Mouse (Mus musculus): ENCODE data around the gene Cmss1.

Gene Cmss1

GRCm38 (mm10) chr16:57470286-57470830 is 136.3 kb downstream of the Cmss1 start:
- DNase-seq: no peak

- DNase-seq: no peak
Observed at GRCm38 (mm10) chr16:57469869-57470268, 136.8 kb downstream of the Cmss1 start.

GRCm38 (mm10) chr16:57469301-57469700 is 137.4 kb downstream of the Cmss1 start:
- DNase-seq: no peak

- no peak for DNase-seq
Observed at GRCm38 (mm10) chr16:57465386-57465913, 141.2 kb downstream of the Cmss1 start.

GRCm38 (mm10) chr16:57456003-57456402 is 150.7 kb downstream of the Cmss1 start:
- DNase-seq: no peak

- no peak for DNase-seq
Observed at GRCm38 (mm10) chr16:57455573-57455972, 151.1 kb downstream of the Cmss1 start.

- DNase-seq: no peak
Observed at GRCm38 (mm10) chr16:57454106-57454763, 152.4 kb downstream of the Cmss1 start.

- DNase-seq: no peak
Observed at GRCm38 (mm10) chr16:57453009-57453408, 153.7 kb downstream of the Cmss1 start.

- no peak for DNase-seq
Observed at GRCm38 (mm10) chr16:57445096-57446094, 161.3 kb downstream of the Cmss1 start.

GRCm38 (mm10) chr16:57440706-57441437 is 165.8 kb downstream of the Cmss1 start:
- DNase-seq: no peak

- no peak for DNase-seq
Observed at GRCm38 (mm10) chr16:57439206-57439605, 167.5 kb downstream of the Cmss1 start.

- no peak for DNase-seq
Observed at GRCm38 (mm10) chr16:57438288-57438685, 168.4 kb downstream of the Cmss1 start.

- no peak for DNase-seq
Observed at GRCm38 (mm10) chr16:57437523-57438287, 169.0 kb downstream of the Cmss1 start.

GRCm38 (mm10) chr16:57434640-57435039 is 172.0 kb downstream of the Cmss1 start:
- DNase-seq: no peak

- DNase-seq: no peak
Observed at GRCm38 (mm10) chr16:57433671-57434070, 173.0 kb downstream of the Cmss1 start.

GRCm38 (mm10) chr16:57433173-57433572 is 173.5 kb downstream of the Cmss1 start:
- no peak for DNase-seq

- no peak for DNase-seq
Observed at GRCm38 (mm10) chr16:57431294-57431693, 175.4 kb downstream of the Cmss1 start.

- no peak for DNase-seq
Observed at GRCm38 (mm10) chr16:57428977-57429376, 177.7 kb downstream of the Cmss1 start.

- DNase-seq: no peak
Observed at GRCm38 (mm10) chr16:57427516-57428285, 179.0 kb downstream of the Cmss1 start.

- no peak for DNase-seq
Observed at GRCm38 (mm10) chr16:57426680-57427079, 180.0 kb downstream of the Cmss1 start.

Data from liver (tissue).